Mouse (Mus musculus): ENCODE data around the gene Setd3. TPM values are rescaled to one million over a fixed set of nuclear protein-coding genes. Genes with fewer than 3 reads are reported as not detected.

Setd3 gene
- polyA plus RNA-seq, 1 experiment from 2014 or later = 83.3 TPM

- Histone ChIP-seq H3K4me3 (ENCODE audit: low read depth, low read length) (no peak overlapping the region), H3K4me2 (no peak overlapping the region), H3K27me3 (ENCODE audit: control insufficient read depth, insufficient read depth, low read length) (no peaks in the 10 kb centered on the region), H3K36me3 (ENCODE audit: control insufficient read depth, insufficient read depth, low read length) (no peaks in the 10 kb centered on the region), H3K9me3 (ENCODE audit: control insufficient read depth, low read length) (no peaks in the 10 kb centered on the region), H3K27ac (ENCODE audit: low read depth, low read length) (no peak overlapping the region), H3K4me1 (ENCODE audit: control insufficient read depth, insufficient read depth, low read length) (no peaks in the 10 kb centered on the region), H3K9ac (ENCODE audit: low read length) (no peak overlapping the region)
- DNase-seq (ENCODE audit: low spot score, missing footprints) (no peak), ATAC-seq (ENCODE audit: low FRiP score) (no peak)
- 89% methylated on average over 8 of the region's 8 CpGs for WGBS
Observed at GRCm38 (mm10) chr12:108097643-108098042, 81.5 kb downstream of the Setd3 start.

- no peak overlapping the region for H3K27ac ChIP-seq (ENCODE audit: low read depth, low read length)
- DNase-seq (ENCODE audit: low spot score, missing footprints) (no peak), ATAC-seq (ENCODE audit: low FRiP score) (no peak)
Observed at GRCm38 (mm10) chr12:108088253-108088652, 90.9 kb downstream of the Setd3 start.

GRCm38 (mm10) chr12:108087489-108087888 lies 91.6 kb downstream of the Setd3 start:
- DNase-seq (ENCODE audit: low spot score, missing footprints) = no peak
- no peak for ATAC-seq (ENCODE audit: low FRiP score)
- no peak overlapping the region for H3K4me3 ChIP-seq (ENCODE audit: low read depth, low read length)
- H3K4me1 ChIP-seq (ENCODE audit: control insufficient read depth, insufficient read depth, low read length) = no peaks in the 10 kb centered on the region
- 78% methylated on average over 2 of the region's 2 CpGs for WGBS
- no peak overlapping the region for H3K9ac ChIP-seq (ENCODE audit: low read length)
- H3K27me3 ChIP-seq (ENCODE audit: control insufficient read depth, insufficient read depth, low read length) = no peaks in the 10 kb centered on the region
- H3K4me2 ChIP-seq = no peak overlapping the region
- no peaks in the 10 kb centered on the region for H3K36me3 ChIP-seq (ENCODE audit: control insufficient read depth, insufficient read depth, low read length)
- H3K27ac ChIP-seq (ENCODE audit: low read depth, low read length) = no peak overlapping the region
- no peaks in the 10 kb centered on the region for H3K9me3 ChIP-seq (ENCODE audit: control insufficient read depth, low read length)

More at GRCm38 (mm10) chr12:108088253-108088652, 90.9 kb downstream of the Setd3 start:
- no peak overlapping the region for H3K9ac ChIP-seq (ENCODE audit: low read length)
- no peaks in the 10 kb centered on the region for H3K27me3 ChIP-seq (ENCODE audit: control insufficient read depth, insufficient read depth, low read length)
- H3K4me2 ChIP-seq = no peak overlapping the region
- no peak overlapping the region for H3K4me3 ChIP-seq (ENCODE audit: low read depth, low read length)
- 74% methylated on average over 9 of the region's 9 CpGs for WGBS
- no peaks in the 10 kb centered on the region for H3K4me1 ChIP-seq (ENCODE audit: control insufficient read depth, insufficient read depth, low read length)
- H3K9me3 ChIP-seq (ENCODE audit: control insufficient read depth, low read length) = no peaks in the 10 kb centered on the region
- H3K36me3 ChIP-seq (ENCODE audit: control insufficient read depth, insufficient read depth, low read length) = no peaks in the 10 kb centered on the region

- 81% methylated on average over 10 of the region's 10 CpGs for WGBS
- no peak overlapping the region for H3K9ac ChIP-seq (ENCODE audit: low read length)
- H3K9me3 ChIP-seq (ENCODE audit: control insufficient read depth, low read length) = no peaks in the 10 kb centered on the region
- no peaks in the 10 kb centered on the region for H3K36me3 ChIP-seq (ENCODE audit: control insufficient read depth, insufficient read depth, low read length)
- H3K4me3 ChIP-seq (ENCODE audit: low read depth, low read length) = no peak overlapping the region
- no peaks in the 10 kb centered on the region for H3K27me3 ChIP-seq (ENCODE audit: control insufficient read depth, insufficient read depth, low read length)
- no peak overlapping the region for H3K27ac ChIP-seq (ENCODE audit: low read depth, low read length)
- DNase-seq (ENCODE audit: low spot score, missing footprints) (no peak), ATAC-seq (ENCODE audit: low FRiP score) (no peak)
- no peak overlapping the region for H3K4me2 ChIP-seq
- no peaks in the 10 kb centered on the region for H3K4me1 ChIP-seq (ENCODE audit: control insufficient read depth, insufficient read depth, low read length)
Observed at GRCm38 (mm10) chr12:108078122-108078752, 100.9 kb downstream of the Setd3 start.

- DNase-seq (ENCODE audit: low spot score, missing footprints) = no peak
- H3K9me3 ChIP-seq (ENCODE audit: control insufficient read depth, low read length) = no peaks in the 10 kb centered on the region
- no peak overlapping the region for H3K27ac ChIP-seq (ENCODE audit: low read depth, low read length)
- no peaks in the 10 kb centered on the region for H3K36me3 ChIP-seq (ENCODE audit: control insufficient read depth, insufficient read depth, low read length)
- no peak for ATAC-seq (ENCODE audit: low FRiP score)
- H3K4me3 ChIP-seq (ENCODE audit: low read depth, low read length) = no peak overlapping the region
- 75% methylated on average over 5 of the region's 5 CpGs for WGBS
- no peaks in the 10 kb centered on the region for H3K27me3 ChIP-seq (ENCODE audit: control insufficient read depth, insufficient read depth, low read length)
- H3K4me2 ChIP-seq = no peak overlapping the region
- no peak overlapping the region for H3K9ac ChIP-seq (ENCODE audit: low read length)
- H3K4me1 ChIP-seq (ENCODE audit: control insufficient read depth, insufficient read depth, low read length) = no peaks in the 10 kb centered on the region
Observed at GRCm38 (mm10) chr12:108072907-108073306, 106.2 kb downstream of the Setd3 start.

- WGBS = 74% methylated on average over 21 of the region's 21 CpGs
- no peak overlapping the region for H3K27ac ChIP-seq (ENCODE audit: low read depth, low read length)
- ATAC-seq (ENCODE audit: low FRiP score) = no peak
Observed at GRCm38 (mm10) chr12:108070685-108071662, 108.1 kb downstream of the Setd3 start.

GRCm38 (mm10) chr12:108069504-108069903 lies 109.6 kb downstream of the Setd3 start:
- Histone ChIP-seq H3K9ac (ENCODE audit: low read length) (no peak overlapping the region), H3K9me3 (ENCODE audit: control insufficient read depth, low read length) (no peaks in the 10 kb centered on the region), H3K27ac (ENCODE audit: low read depth, low read length) (no peak overlapping the region), H3K4me1 (ENCODE audit: control insufficient read depth, insufficient read depth, low read length) (no peaks in the 10 kb centered on the region), H3K36me3 (ENCODE audit: control insufficient read depth, insufficient read depth, low read length) (no peaks in the 10 kb centered on the region), H3K27me3 (ENCODE audit: control insufficient read depth, insufficient read depth, low read length) (no peaks in the 10 kb centered on the region), H3K4me3 (ENCODE audit: low read depth, low read length) (no peak overlapping the region), H3K4me2 (no peak overlapping the region)
- DNase-seq (ENCODE audit: low spot score, missing footprints) (peak; percentile 82), ATAC-seq (ENCODE audit: low FRiP score) (no peak)
- 62% methylated on average over 6 of the region's 6 CpGs for WGBS

More at GRCm38 (mm10) chr12:108070685-108071662, 108.1 kb downstream of the Setd3 start:
- Histone ChIP-seq H3K36me3 (ENCODE audit: control insufficient read depth, insufficient read depth, low read length) (no peaks in the 10 kb centered on the region), H3K4me1 (ENCODE audit: control insufficient read depth, insufficient read depth, low read length) (no peaks in the 10 kb centered on the region), H3K4me2 (no peak overlapping the region), H3K9me3 (ENCODE audit: control insufficient read depth, low read length) (no peaks in the 10 kb centered on the region), H3K4me3 (ENCODE audit: low read depth, low read length) (no peak overlapping the region), H3K9ac (ENCODE audit: low read length) (no peak overlapping the region), H3K27me3 (ENCODE audit: control insufficient read depth, insufficient read depth, low read length) (no peaks in the 10 kb centered on the region)
- peak; percentile 81 for DNase-seq (ENCODE audit: low spot score, missing footprints)

GRCm38 (mm10) chr12:108067811-108068375 lies 111.2 kb downstream of the Setd3 start:
- Histone ChIP-seq H3K4me2 (no peak overlapping the region), H3K9ac (ENCODE audit: low read length) (no peak overlapping the region), H3K27me3 (ENCODE audit: control insufficient read depth, insufficient read depth, low read length) (no peaks in the 10 kb centered on the region), H3K9me3 (ENCODE audit: control insufficient read depth, low read length) (no peaks in the 10 kb centered on the region), H3K27ac (ENCODE audit: low read depth, low read length) (no peak overlapping the region), H3K4me1 (ENCODE audit: control insufficient read depth, insufficient read depth, low read length) (peaks cover 5% of the 10 kb centered on the region; the same call in 1 of the 2 replicates), H3K36me3 (ENCODE audit: control insufficient read depth, insufficient read depth, low read length) (no peaks in the 10 kb centered on the region), H3K4me3 (ENCODE audit: low read depth, low read length) (no peak overlapping the region)
- WGBS = 85% methylated on average over 13 of the region's 13 CpGs
- no peak for ATAC-seq (ENCODE audit: low FRiP score)
- DNase-seq (ENCODE audit: low spot score, missing footprints) = peak; percentile 79

GRCm38 (mm10) chr12:108067231-108067630 lies 111.9 kb downstream of the Setd3 start:
- H3K4me1 ChIP-seq (ENCODE audit: control insufficient read depth, insufficient read depth, low read length) = peaks cover 5% of the 10 kb centered on the region; the same call in 1 of the 2 replicates
- H3K36me3 ChIP-seq (ENCODE audit: control insufficient read depth, insufficient read depth, low read length) = no peaks in the 10 kb centered on the region
- H3K4me2 ChIP-seq = no peak overlapping the region
- 91% methylated on average over 3 of the region's 3 CpGs for WGBS
- no peaks in the 10 kb centered on the region for H3K27me3 ChIP-seq (ENCODE audit: control insufficient read depth, insufficient read depth, low read length)
- ATAC-seq (ENCODE audit: low FRiP score) (no peak), DNase-seq (ENCODE audit: low spot score, missing footprints) (no peak)
- no peak overlapping the region for H3K9ac ChIP-seq (ENCODE audit: low read length)
- H3K4me3 ChIP-seq (ENCODE audit: low read depth, low read length) = no peak overlapping the region
- no peak overlapping the region for H3K27ac ChIP-seq (ENCODE audit: low read depth, low read length)
- H3K9me3 ChIP-seq (ENCODE audit: control insufficient read depth, low read length) = no peaks in the 10 kb centered on the region

Data from midbrain, embryonic 11.5 days (tissue).